Mouse (Mus musculus): ENCODE data around the gene Vmn1r13. TPM values are rescaled to one million over a fixed set of nuclear protein-coding genes. Genes with fewer than 3 reads are reported as not detected.

The Vmn1r13 gene
- total RNA-seq (2023; ENCODE audit: inconsistent age) = not detected in 4 replicates

DNA sequence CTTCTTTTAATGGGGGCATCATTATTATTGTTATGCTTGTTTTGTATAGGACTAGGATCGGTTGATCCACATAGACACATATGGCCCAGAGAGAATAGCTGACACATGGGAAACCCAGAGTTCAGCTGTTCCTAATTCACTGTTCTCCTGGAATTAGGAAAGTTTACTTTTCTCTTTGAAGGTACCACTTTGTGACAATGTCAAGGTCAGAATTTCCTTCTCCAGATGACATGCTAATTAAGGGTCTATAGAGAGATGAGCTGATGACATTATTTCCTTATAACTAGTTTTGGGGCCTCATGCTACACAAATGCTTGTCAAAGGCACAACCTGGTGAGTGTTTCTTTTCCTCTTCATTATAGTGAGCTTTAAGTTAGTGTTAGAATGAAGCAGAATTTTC lies at the start of gene Vmn1r13:
Vmn1r13 (plus strand) TSS at position 301 of the 400 bp plus-strand sequence.

DNA sequence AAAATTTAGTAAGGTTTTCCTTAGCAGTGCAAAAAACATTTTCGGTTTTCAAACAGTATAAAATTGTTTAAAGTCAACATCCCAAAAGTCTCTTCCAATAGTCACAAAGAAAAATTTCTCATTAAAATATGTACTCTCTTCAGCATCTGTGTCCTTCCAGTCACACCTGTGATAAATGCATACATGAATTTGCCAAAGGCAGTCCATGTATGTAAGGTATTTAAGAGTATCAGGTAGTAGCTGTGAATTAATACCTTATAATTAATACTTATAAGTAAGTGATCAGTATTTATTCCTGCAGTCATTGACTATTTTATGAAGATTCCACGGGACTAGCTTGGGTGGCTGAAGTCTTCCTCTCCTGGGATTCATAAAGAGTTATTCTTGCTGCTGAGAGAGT lies 46.5 kb upstream of the Vmn1r13 start, which contains the start of gene Vmn1r12:
Vmn1r12 (plus strand) TSS at position 301 of the 400 bp plus-strand sequence.

DNA sequence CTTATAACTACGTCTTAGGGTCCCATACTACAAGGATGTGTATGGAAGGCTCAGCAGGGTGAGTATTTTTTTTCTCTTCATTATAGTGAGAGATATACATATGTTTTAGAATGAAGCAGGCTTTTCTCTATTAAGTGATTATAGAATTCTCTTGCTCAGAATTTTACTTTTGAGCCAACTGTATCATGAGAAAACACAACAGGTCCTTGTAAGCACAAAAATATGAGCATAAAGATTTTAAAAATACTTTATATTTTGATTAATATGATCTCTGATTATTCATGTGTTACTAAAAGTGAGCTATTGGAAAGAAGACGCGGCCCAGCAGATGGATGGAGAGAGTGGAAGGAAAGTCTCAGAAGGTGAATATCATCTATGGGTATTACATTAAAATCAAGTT lies 28.3 kb downstream of the Vmn1r13 start, which contains the start of gene Vmn1r14:
Vmn1r14 (plus strand) TSS at position 301 of the 400 bp plus-strand sequence.

DNA sequence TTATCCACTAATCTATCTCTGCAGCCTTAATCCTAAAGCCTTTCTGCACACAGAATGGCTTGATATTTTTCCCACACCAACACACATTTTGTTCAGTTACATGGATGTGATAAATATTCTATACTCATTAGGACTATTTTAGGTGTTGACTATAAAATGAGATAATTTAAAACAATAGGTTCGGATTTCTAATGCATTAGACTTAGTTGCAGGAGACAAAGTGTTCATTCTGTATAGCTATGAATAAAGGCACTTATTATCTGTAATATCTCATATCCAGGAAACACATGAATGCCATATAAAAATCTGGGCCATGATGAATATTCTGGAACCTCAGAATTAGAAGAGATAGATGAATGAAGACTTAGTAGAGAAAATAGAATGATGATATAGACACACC lies 54.6 kb downstream of the Vmn1r13 start, which contains the start of gene Vmn1r15:
Vmn1r15 (plus strand) TSS at position 301 of the 400 bp plus-strand sequence.

Other genes with a start within 250 kb of the Vmn1r13 start
- not detected in 4 replicates for gene Vmn1r5, start 233.0 kb upstream of the Vmn1r13 start, total RNA-seq (2023; ENCODE audit: inconsistent age)
- gene Vmn1r6, start 206.0 kb upstream of the Vmn1r13 start, total RNA-seq (2023; ENCODE audit: inconsistent age) = not detected in 4 replicates
- not detected in 4 replicates for gene Vmn1r7, start 178.0 kb upstream of the Vmn1r13 start, total RNA-seq (2023; ENCODE audit: inconsistent age)
- gene Vmn1r8, start 171.0 kb upstream of the Vmn1r13 start, total RNA-seq (2023; ENCODE audit: inconsistent age) = not detected in 4 replicates
- gene Vmn1r9, start 136.5 kb upstream of the Vmn1r13 start, total RNA-seq (2023; ENCODE audit: inconsistent age) = not detected in 4 replicates
- gene Vmn1r10, start 93.8 kb upstream of the Vmn1r13 start, total RNA-seq (2023; ENCODE audit: inconsistent age) = not detected in 4 replicates
- gene Vmn1r11, start 69.8 kb upstream of the Vmn1r13 start, total RNA-seq (2023; ENCODE audit: inconsistent age) = not detected in 4 replicates
- gene Vmn1r12, start 46.4 kb upstream of the Vmn1r13 start, total RNA-seq (2023; ENCODE audit: inconsistent age) = 0.06 TPM in 1 of 4 replicates, not detected in the others
- not detected in 4 replicates for gene Vmn1r14, start 28.4 kb downstream of the Vmn1r13 start, total RNA-seq (2023; ENCODE audit: inconsistent age)
- gene Vmn1r15, start 54.7 kb downstream of the Vmn1r13 start, total RNA-seq (2023; ENCODE audit: inconsistent age) = not detected in 4 replicates
- not detected in 4 replicates for gene Vmn1r16, start 126.2 kb downstream of the Vmn1r13 start, total RNA-seq (2023; ENCODE audit: inconsistent age)
- not detected in 4 replicates for gene Vmn1r17, start 160.4 kb downstream of the Vmn1r13 start, total RNA-seq (2023; ENCODE audit: inconsistent age)
- not detected in 4 replicates for gene Vmn1r18, start 192.5 kb downstream of the Vmn1r13 start, total RNA-seq (2023; ENCODE audit: inconsistent age)
- gene Vmn1r19, start 200.5 kb downstream of the Vmn1r13 start, total RNA-seq (2023; ENCODE audit: inconsistent age) = not detected in 4 replicates
- gene Vmn1r20, start 225.6 kb downstream of the Vmn1r13 start, total RNA-seq (2023; ENCODE audit: inconsistent age) = not detected in 4 replicates

Data from B cell, adult (primary cell).